Mouse (Mus musculus): ENCODE measurements around the gene Gm19668.
"Not testable (repeated sequence)": the region's sequence is repeated elsewhere in the genome, so short reads cannot be mapped to it uniquely, and the experiment has no call there.

GRCm38 (mm10) chr10:77751254-77751653, 47.7 kb downstream of the Gm19668 start, which contains the start of gene Gm9736:
- TF ChIP-seq CTCF, EP300 (IDR thresholded peaks at IDR 0.05; ENCODE audit: low read depth): not testable (repeated sequence)
